Mouse (Mus musculus) cerebellum, adult 2 months (tissue): ENCODE measurements around the gene Bysl.

Source experiments
- CTCF ChIP-seq: fragments of 200-500 bp; IDR thresholded peaks from 2 replicates; pipeline ENCODE4 v1.5.1; 2011; ENCODE audit warnings: low read depth, mild to moderate bottlenecking, control low read depth, low read length, moderate library complexity, borderline replicate concordance; ENCODE audit not compliant: insufficient read depth
- POLR2A ChIP-seq: fragments of 200-500 bp; IDR thresholded peaks from 2 replicates; pipeline ENCODE4 v1.6.1; 2011; ENCODE audit warnings: low read length, control low read depth, borderline replicate concordance; ENCODE audit not compliant: insufficient read depth

GRCm38 (mm10) chr17:47611661-47611982, 330 bp upstream of the Bysl start:
- no peak for TF ChIP-seq CTCF
- no peak for TF ChIP-seq POLR2A
